Mouse (Mus musculus) liver, embryonic 14.5 days (tissue): ENCODE measurements at regions not wholly inside any gene's neighbourhood (a gene's known extent, or its start where the extent isn't known, plus 50 kb on each side); places are given as distances from the start of the nearest gene placed in this dataset.
A peak's percentile ranks its signal among the peaks of the same experiment; 100 is the strongest.

Experiments
- ATAC-seq: fragments of 200-750 bp; cut with Nextera tagmentation; 2 replicates; pipeline ENCODE4 v1.8.0; 2017; ENCODE audit warnings: moderate number of reproducible peaks, mild to moderate bottlenecking, moderate library complexity; ENCODE audit not compliant: insufficient read depth
- DNase-seq, 3 experiments: peaks; one replicate each; pipeline ENCODE4 v3.0.0-alpha.2; 2012 to 2013; ENCODE audit warnings: low read depth in 3 of 3, low spot score in 3 of 3
- H3K27ac ChIP-seq: fragments of 300-500 bp; sonication (generic); 2 replicates; pipeline ENCODE4 v1.5.1; 2014; ENCODE audit warnings: moderate library complexity, mild to moderate bottlenecking, control low read depth, inconsistent platforms
- H3K27me3 ChIP-seq: fragments of 300-500 bp; sonication (generic); 2 replicates; pipeline ENCODE4 v1.6.1; 2014; ENCODE audit warnings: mild to moderate bottlenecking, low read length, moderate library complexity; ENCODE audit not compliant: control insufficient read depth, insufficient read depth
- H3K36me3 ChIP-seq: fragments of 300-500 bp; sonication (generic); replicated peaks from 2 replicates; pipeline ENCODE4 v1.6.1; 2014; ENCODE audit warnings: low read depth; ENCODE audit not compliant: control insufficient read depth, insufficient read depth
- H3K4me1 ChIP-seq, 2 experiments: fragments of 200-500 bp in 1 of 2; fragments of 300-500 bp in 1 of 2; sonication (generic) in 1 of 2; replicated peaks; 2 replicates each; pipeline ENCODE4 v1.6.1; 2012 to 2014; ENCODE audit warnings: antibody characterized with exemption in 1 of 2, inconsistent platforms in 1 of 2, low read length in 1 of 2; ENCODE audit not compliant: control insufficient read depth in 2 of 2, insufficient read depth in 2 of 2
- H3K4me2 ChIP-seq: fragments of 300-500 bp; sonication (generic); 2 replicates; pipeline ENCODE4 v1.6.1; 2014; ENCODE audit warnings: low read depth, mild to moderate bottlenecking, control low read depth, moderate library complexity
- H3K4me3 ChIP-seq, 2 experiments: fragments of 200-500 bp in 1 of 2; fragments of 300-500 bp in 1 of 2; sonication (generic) in 1 of 2; 2 replicates each; pipeline ENCODE4 v1.5.1; 2012 to 2014; ENCODE audit warnings: low read depth in 2 of 2, low read length in 2 of 2, mild to moderate bottlenecking in 2 of 2, control low read depth in 1 of 2, inconsistent platforms in 1 of 2, moderate library complexity in 1 of 2; ENCODE audit not compliant: insufficient read depth in 1 of 2
- H3K9ac ChIP-seq: fragments of 300-500 bp; sonication (generic); replicated peaks from 2 replicates; pipeline ENCODE4 v1.6.1; 2014; ENCODE audit warnings: mild to moderate bottlenecking, control low read depth, moderate library complexity
- H3K9me3 ChIP-seq: fragments of 300-500 bp; sonication (generic); 2 replicates; pipeline ENCODE4 v1.6.1; 2016; ENCODE audit warnings: low read length, mixed read lengths; ENCODE audit not compliant: control insufficient read depth
- CTCF ChIP-seq: IDR thresholded peaks from 2 replicates; pipeline ENCODE4 v1.5.1; 2016; ENCODE audit warnings: antibody characterized with exemption, low read depth, control low read depth
- EP300 ChIP-seq: IDR thresholded peaks from 2 replicates; pipeline ENCODE4 v1.6.1; 2016; ENCODE audit warnings: antibody characterized with exemption, low read depth
- WGBS: fragments of 180-500 bp; shearing (Covaris S2); extraction: QIAGEN DNeasy Blood & Tissue Kit; methylation state at CpG from one replicate; pipeline ENCODE4 v1.1.7; 2014; ENCODE audit not compliant: insufficient replicate concordance; 5-methylcytosine and 5-hydroxymethylcytosine counted together

- peaks cover 0 to 5% of the 10 kb centered on the region in 2 experiments; a peak in 2 of 4 replicates for H3K4me1 ChIP-seq
- ATAC-seq (0 out of 2 replicates have a peak, but pooled peaks have one; percentile 13), DNase-seq (no peak)
- TF ChIP-seq CTCF = no peak
- TF ChIP-seq EP300 = no peak
- H3K27me3 ChIP-seq = no peaks in the 10 kb centered on the region
- 57% methylated on average over 7 of the region's 7 CpGs for WGBS
- no peaks in the 10 kb centered on the region for H3K9me3 ChIP-seq
- H3K27ac ChIP-seq = no peak overlapping the region
- H3K36me3 ChIP-seq = no peaks in the 10 kb centered on the region
- no peak overlapping the region for H3K4me2 ChIP-seq
- no peak overlapping the region for H3K9ac ChIP-seq
- no peak overlapping the region for H3K4me3 ChIP-seq
Measured at GRCm38 (mm10) chr16:95636615-95637014, 50.2 kb upstream of the Erg start.
